Mouse (Mus musculus) CH12.LX (cell line): ENCODE measurements around the gene Ager. TPM values are rescaled to one million over a fixed set of nuclear protein-coding genes. Genes with fewer than 3 reads are reported as not detected.

Experiments used
- DNase-seq: peaks from one replicate; pipeline ENCODE4 v3.0.0-alpha.2; 2013; ENCODE audit errors: extremely low read depth
- H3K27ac ChIP-seq: 2 replicates; pipeline ENCODE4 v1.5.1; 2012; ENCODE audit warnings: low read depth, mild to moderate bottlenecking, control low read depth, moderate library complexity; ENCODE audit not compliant: insufficient read depth
- H3K27me3 ChIP-seq: replicated peaks from 2 replicates; pipeline ENCODE3; 2012; ENCODE audit warnings: inconsistent platforms
- H3K36me3 ChIP-seq, 2 experiments: replicated peaks in 1 of 2; 2 replicates each; pipeline versions ENCODE3 to v1.6.1; 2012; ENCODE audit warnings: inconsistent platforms in 1 of 2, low read length in 1 of 2, mild to moderate bottlenecking in 1 of 2, mixed read lengths in 1 of 2, moderate library complexity in 1 of 2; ENCODE audit not compliant: control insufficient read depth in 1 of 2, insufficient read depth in 1 of 2
- H3K4me1 ChIP-seq, 2 experiments: 2 replicates each; pipeline ENCODE4 v1.6.1; 2012; ENCODE audit warnings: inconsistent platforms in 1 of 2, moderate library complexity in 1 of 2; ENCODE audit not compliant: insufficient read depth in 2 of 2, control insufficient read depth in 1 of 2
- H3K4me2 ChIP-seq: 2 replicates; pipeline ENCODE4 v1.6.1; 2012; ENCODE audit warnings: low read depth, mild to moderate bottlenecking, control low read depth; ENCODE audit not compliant: poor library complexity, insufficient read depth, severe bottlenecking
- H3K4me3 ChIP-seq, 3 experiments: fragments of 150-350 bp in 1 of 3; sonication (generic) in 1 of 3; replicated peaks in 1 of 3; 2 replicates each; pipeline versions ENCODE3 to v1.5.1; 2011 to 2012; ENCODE audit warnings: low read depth in 2 of 3, low read length in 2 of 3, mild to moderate bottlenecking in 2 of 3, moderate library complexity in 2 of 3, control low read depth in 1 of 3, improper control_type of control experiment in 1 of 3, inconsistent platforms in 1 of 3, mixed read lengths in 1 of 3; ENCODE audit not compliant: poor library complexity in 1 of 3
- H3K79me2 ChIP-seq: replicated peaks from 2 replicates; pipeline ENCODE4 v1.6.1; 2012; ENCODE audit warnings: mild to moderate bottlenecking, moderate library complexity; ENCODE audit not compliant: control insufficient read depth, poor library complexity, insufficient read depth, severe bottlenecking; ENCODE audit errors: extremely low read depth
- H3K9ac ChIP-seq: 2 replicates; pipeline ENCODE4 v1.6.1; 2012; ENCODE audit warnings: low read depth, mild to moderate bottlenecking, control low read depth, moderate library complexity; ENCODE audit not compliant: insufficient read depth
- H3K9me3 ChIP-seq: replicated peaks from 2 replicates; pipeline ENCODE3; 2012; ENCODE audit warnings: low read length, inconsistent platforms, mixed read lengths
- BHLHE40 ChIP-seq: IDR thresholded peaks from 2 replicates; pipeline ENCODE4 v1.6.1; 2011; ENCODE audit warnings: mild to moderate bottlenecking, low read depth, low read length, improper control_type of control experiment
- CHD1 ChIP-seq: IDR thresholded peaks from 2 replicates; pipeline ENCODE4 v1.6.1; 2012; ENCODE audit warnings: low read depth, low read length, improper control_type of control experiment, inconsistent platforms
- CTCF ChIP-seq, 2 experiments: IDR thresholded peaks in 1 of 2; conservative IDR thresholded peaks in 1 of 2; 2 replicates each; pipeline ENCODE4 v1.5.1; 2011 to 2012; ENCODE audit warnings: low read depth in 2 of 2, low read length in 2 of 2, improper control_type of control experiment in 1 of 2, inconsistent platforms in 1 of 2, mild to moderate bottlenecking in 1 of 2, moderate library complexity in 1 of 2
- E2F4 ChIP-seq: IDR thresholded peaks from 2 replicates; pipeline ENCODE4 v1.6.1; 2011; ENCODE audit warnings: low read depth, low read length, improper control_type of control experiment; ENCODE audit not compliant: insufficient replicate concordance
- EP300 ChIP-seq: IDR thresholded peaks from 2 replicates; pipeline ENCODE4 v1.6.1; 2011; ENCODE audit warnings: low read length, improper control_type of control experiment
- GABPA ChIP-seq: IDR thresholded peaks from 2 replicates; pipeline ENCODE4 v1.6.1; 2012; ENCODE audit warnings: low read depth, low read length, improper control_type of control experiment, inconsistent platforms; ENCODE audit not compliant: insufficient replicate concordance
- HCFC1 ChIP-seq: IDR thresholded peaks from 2 replicates; pipeline ENCODE4 v1.6.1; 2012; ENCODE audit warnings: low read depth, mild to moderate bottlenecking, inconsistent platforms, low read length, improper control_type of control experiment
- JUN ChIP-seq: IDR thresholded peaks from 2 replicates; pipeline ENCODE4 v1.6.1; 2011; ENCODE audit warnings: low read depth, mild to moderate bottlenecking, low read length, improper control_type of control experiment, moderate library complexity; ENCODE audit not compliant: insufficient read depth
- KAT2A ChIP-seq: IDR thresholded peaks from 2 replicates; pipeline ENCODE4 v1.6.1; 2012; ENCODE audit warnings: low read length, improper control_type of control experiment, inconsistent platforms; ENCODE audit not compliant: insufficient replicate concordance
- MAFK ChIP-seq: IDR thresholded peaks from 2 replicates; pipeline ENCODE4 v1.6.1; 2011; ENCODE audit warnings: low read length, improper control_type of control experiment; ENCODE audit not compliant: insufficient replicate concordance
- MAX ChIP-seq: IDR thresholded peaks from 2 replicates; pipeline ENCODE4 v1.6.1; 2011; ENCODE audit warnings: low read length, improper control_type of control experiment
- MXI1 ChIP-seq: IDR thresholded peaks from 2 replicates; pipeline ENCODE4 v1.6.1; 2011; ENCODE audit warnings: mild to moderate bottlenecking, low read depth, low read length, improper control_type of control experiment
- MYC ChIP-seq: IDR thresholded peaks from 2 replicates; pipeline ENCODE4 v1.6.1; 2011; ENCODE audit warnings: low read depth, mild to moderate bottlenecking, improper control_type of control experiment, low read length
- NELFE ChIP-seq: IDR thresholded peaks from 2 replicates; pipeline ENCODE4 v1.6.1; 2011; ENCODE audit warnings: low read depth, low read length, improper control_type of control experiment
- POLR2A ChIP-seq: IDR thresholded peaks from 2 replicates; pipeline ENCODE4 v1.6.1; 2011; ENCODE audit warnings: low read depth, mild to moderate bottlenecking, improper control_type of control experiment, low read length
- RAD21 ChIP-seq: IDR thresholded peaks from 2 replicates; pipeline ENCODE4 v1.6.1; 2011; ENCODE audit warnings: low read depth, mild to moderate bottlenecking, low read length, improper control_type of control experiment, moderate library complexity
- RCOR1 ChIP-seq: conservative IDR thresholded peaks from 2 replicates; pipeline ENCODE4 v1.6.1; 2012; ENCODE audit warnings: low read depth, mild to moderate bottlenecking, inconsistent platforms, low read length, improper control_type of control experiment
- SMC3 ChIP-seq: IDR thresholded peaks from 2 replicates; pipeline ENCODE4 v1.6.1; 2011; ENCODE audit warnings: low read depth, low read length, improper control_type of control experiment
- TBP ChIP-seq: conservative IDR thresholded peaks from 2 replicates; pipeline ENCODE4 v1.6.1; 2011; ENCODE audit warnings: low read depth, low read length, improper control_type of control experiment
- TCF12 ChIP-seq: IDR thresholded peaks from 2 replicates; pipeline ENCODE4 v1.6.1; 2014; ENCODE audit warnings: low read depth, mild to moderate bottlenecking, inconsistent platforms, low read length, improper control_type of control experiment
- USF1 ChIP-seq: IDR thresholded peaks from 2 replicates; pipeline ENCODE4 v1.6.1; 2014; ENCODE audit warnings: low read depth, mild to moderate bottlenecking, inconsistent platforms, low read length, improper control_type of control experiment
- ZNF384 ChIP-seq: IDR thresholded peaks from 2 replicates; pipeline ENCODE4 v1.6.1; 2012; ENCODE audit warnings: low read depth, low read length, improper control_type of control experiment, inconsistent platforms
- dilution Hi-C: fragments of 300-500 bp; cut with MboI; formaldehyde crosslinking; loops from 2 replicates; pipeline ENCODE4 v1.14.3; 2020; ENCODE audit warnings: low sequenced_read_pairs; ENCODE audit not compliant: extremely low pct_unique_long_range_greater_than_20kb, extremely low pct_ligation_motif_present
- in situ Hi-C: fragments of 300-500 bp; cut with MboI; formaldehyde crosslinking; loops from 3 replicates; pipeline ENCODE4 v1.14.3; 2019; ENCODE audit warnings: low sequenced_read_pairs, low pct_ligation_motif_present, low pct_unique_long_range_greater_than_20kb, mixed read lengths
- polyA plus RNA-seq: library from polyadenylated mRNA; unstranded; fragments of >175 nt; gene quantifications from 2 replicates; pipeline ENCODE4 v1.2.1, GENCODE M21; 2012; ENCODE audit warnings: low read depth; ENCODE audit not compliant: insufficient read length
- total RNA-seq, 2 experiments: library from RNA; depleted of rRNA; stranded (reverse); fragments of 300-350 nt in 1 of 2; fragments of >200 nt in 1 of 2; gene quantifications; 2 replicates each; pipeline ENCODE4 v1.2.3; 2012 to 2014

Ager gene
- total and polyA plus RNA-seq, 3 experiments: 0.55 to 3.5 (median 0.81) TPM

GRCm38 (mm10) chr17:34605609-34606008, 7.9 kb downstream of the Ager start (continued):
- no peak for TF ChIP-seq RAD21
- no peak for TF ChIP-seq BHLHE40
- no peak for TF ChIP-seq MYC
- TF ChIP-seq ZNF384: no peak
- TF ChIP-seq E2F4: no peak
- TF ChIP-seq HCFC1: peak; percentile 81
- TF ChIP-seq KAT2A: peak; percentile 65; the same call in 1 of the 2 replicates
- TF ChIP-seq TCF12: peak; percentile 83
- no peak for TF ChIP-seq USF1
- no peak; the same call in 1 of the 2 replicates for TF ChIP-seq RCOR1
- no peak for TF ChIP-seq GABPA
- no peak for TF ChIP-seq SMC3
- TF ChIP-seq CHD1: no peak
- no peak for TF ChIP-seq JUN
- peak; percentile 92 for TF ChIP-seq NELFE
- peak; percentile 96 for TF ChIP-seq POLR2A
- TF ChIP-seq MAX: peak; percentile 56; the same call in 1 of the 2 replicates
- peak; percentile 71 for TF ChIP-seq TBP
- no peak for TF ChIP-seq CTCF (conservative IDR thresholded peaks at IDR 0.05 in 1 of 2, IDR thresholded peaks at IDR 0.05 in 1 of 2; ENCODE audit: low read depth in 2 of 2, low read length in 2 of 2)
- TF ChIP-seq MAFK: no peak

- dilution Hi-C loops (no loop called here), in situ Hi-C loops (no loop called here)
- H3K4me1 ChIP-seq: peaks cover 12 to 39% of the 10 kb centered on the region in 2 experiments
- H3K79me2 ChIP-seq: peaks cover 12% of the 10 kb centered on the region
- peak overlapping the region; percentile 97 for H3K9ac ChIP-seq
- H3K9me3 ChIP-seq: no peaks in the 10 kb centered on the region
- DNase-seq: peak; percentile 20
- H3K4me2 ChIP-seq: peak overlapping the region; percentile 71
- peaks cover 19 to 48% of the 10 kb centered on the region in 2 experiments for H3K36me3 ChIP-seq
- peak overlapping the region; percentile 63 to 97 (median 82) for H3K4me3 ChIP-seq
- peak overlapping the region; percentile 66 for H3K27ac ChIP-seq
- TF ChIP-seq MYC (no peak), MXI1 (0 out of 2 replicates have a peak, but pooled peaks have one; percentile 5), EP300 (no peak), HCFC1 (no peak)
- no peaks in the 10 kb centered on the region for H3K27me3 ChIP-seq
Observed at GRCm38 (mm10) chr17:34606186-34607039, 8.8 kb downstream of the Ager start.
